Mouse (Mus musculus): ENCODE data around the gene Tmem259. TPM values are rescaled to one million over a fixed set of nuclear protein-coding genes. Genes with fewer than 3 reads are reported as not detected.
A peak's percentile ranks its signal among the peaks of the same experiment; 100 is the strongest.

The Tmem259 gene
- total RNA-seq, 1 experiment, result 127 TPM

DNA sequence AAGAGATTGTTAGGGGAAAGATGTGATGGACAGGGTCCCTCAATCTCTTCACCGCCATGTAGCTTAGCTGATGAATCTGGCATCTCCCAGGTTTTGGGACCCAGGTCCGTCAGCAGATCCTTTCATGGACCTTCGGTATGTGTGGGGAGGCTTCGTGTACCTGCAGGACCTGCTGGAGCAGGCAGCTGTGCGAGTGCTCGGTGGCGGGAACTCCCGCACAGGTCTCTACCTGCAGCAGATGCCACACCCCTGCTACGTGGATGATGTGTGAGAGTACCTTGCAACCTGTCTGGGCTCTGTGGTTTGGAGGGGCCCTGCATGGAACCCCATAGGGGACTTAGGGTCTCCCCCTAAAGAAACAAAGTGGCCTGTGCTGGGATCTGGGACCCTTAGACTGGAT lies 17.8 kb upstream of the Tmem259 start:
- no peak for TF ChIP-seq ZC3H11A (IDR thresholded peaks at IDR 0.05; ENCODE audit: borderline replicate concordance, low read depth, low read length)
- no peak for TF ChIP-seq HCFC1 (IDR thresholded peaks at IDR 0.05; ENCODE audit: borderline replicate concordance, insufficient read depth, low read length)
- no peak for TF ChIP-seq CHD2 (IDR thresholded peaks at IDR 0.05; ENCODE audit: low read depth, low read length)
- no peak for TF ChIP-seq ZNF384 (IDR thresholded peaks at IDR 0.05; ENCODE audit: low read depth, low read length)
- TF ChIP-seq MAFK (IDR thresholded peaks at IDR 0.05; ENCODE audit: insufficient read depth, low read depth, low read length), result no peak
- no peak for DNase-seq (ENCODE audit: low read depth, low spot score)
- H3K4me3 ChIP-seq (ENCODE audit: insufficient read depth in 1 of 2, low read depth in 1 of 2, low read length in 2 of 2, poor library complexity in 1 of 2, severe bottlenecking in 1 of 2), result no peak overlapping the region
- no peak overlapping the region for H3K27ac ChIP-seq (ENCODE audit: insufficient read depth, low read depth, low read length, poor library complexity, severe bottlenecking)
- H3K4me1 ChIP-seq (ENCODE audit: control insufficient read depth in 2 of 2, insufficient read depth in 2 of 2, low read length in 2 of 2, poor library complexity in 1 of 2), result peaks cover 10 to 28% of the 10 kb centered on the region in 2 experiments
- in situ Hi-C loops (cut with MboI; ENCODE audit: low sequenced_read_pairs in 2 of 2, unreplicated experiment in 2 of 2), result no loop called here
- H3K9ac ChIP-seq (ENCODE audit: insufficient read depth, low read depth, low read length, poor library complexity, severe bottlenecking), result no peak overlapping the region
- H3K36me3 ChIP-seq (ENCODE audit: control insufficient read depth, insufficient read depth, low read length, poor library complexity, severe bottlenecking), result no peaks in the 10 kb centered on the region; the same call in 1 of the 2 replicates
- no peaks in the 10 kb centered on the region for H3K9me3 ChIP-seq (ENCODE audit: control insufficient read depth, insufficient read depth, low read depth, low read length)

DNA sequence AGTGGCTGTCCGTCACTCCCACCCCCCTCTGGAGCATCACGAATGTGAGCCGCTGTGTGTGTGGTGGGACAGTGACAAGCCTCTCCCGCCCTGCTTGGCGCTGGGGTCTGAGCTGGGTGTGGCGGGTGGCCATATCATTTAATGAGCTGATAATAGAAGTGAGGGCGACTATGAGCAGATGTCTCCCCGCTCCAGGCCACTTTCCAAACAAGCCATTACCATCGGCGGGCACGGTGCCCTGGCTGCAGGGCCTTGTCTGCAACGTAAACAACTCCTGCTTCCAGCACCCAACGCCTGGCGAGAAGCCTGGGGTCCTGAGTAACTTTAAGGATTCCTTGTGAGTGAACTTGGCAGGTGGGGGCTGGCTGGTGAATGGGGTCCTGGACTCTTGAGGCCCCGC lies 13.7 kb upstream of the Tmem259 start:
- Histone ChIP-seq H3K27ac (ENCODE audit: insufficient read depth, low read depth, low read length, poor library complexity, severe bottlenecking) (no peak overlapping the region), H3K9me3 (ENCODE audit: control insufficient read depth, insufficient read depth, low read depth, low read length) (no peaks in the 10 kb centered on the region), H3K4me3 (ENCODE audit: insufficient read depth in 1 of 2, low read depth in 1 of 2, low read length in 2 of 2, poor library complexity in 1 of 2, severe bottlenecking in 1 of 2) (peak overlapping the region; percentile 79 to 94; a peak in 3 of 4 replicates), H3K36me3 (ENCODE audit: control insufficient read depth, insufficient read depth, low read length, poor library complexity, severe bottlenecking) (peaks cover 14% of the 10 kb centered on the region; the same call in 1 of the 2 replicates), H3K9ac (ENCODE audit: insufficient read depth, low read depth, low read length, poor library complexity, severe bottlenecking) (peak overlapping the region; percentile 21; the same call in 1 of the 2 replicates), H3K4me1 (ENCODE audit: control insufficient read depth in 2 of 2, insufficient read depth in 2 of 2, low read length in 2 of 2, poor library complexity in 1 of 2) (peaks cover 0 to 12% of the 10 kb centered on the region in 2 experiments; a peak in 2 of 4 replicates)
- TF ChIP-seq ZNF384 (IDR thresholded peaks at IDR 0.05; ENCODE audit: low read depth, low read length), result no peak
- TF ChIP-seq HCFC1 (IDR thresholded peaks at IDR 0.05; ENCODE audit: borderline replicate concordance, insufficient read depth, low read length), result no peak
- in situ Hi-C loops (cut with MboI; ENCODE audit: low sequenced_read_pairs in 2 of 2, unreplicated experiment in 2 of 2), result loop anchor here in 1 of 2 experiments (25.0 kb wide), 1 partner anchor 114 kb away; the partner anchor contains the start of genes Sbno2 and Stk11
- no peak for DNase-seq (ENCODE audit: low read depth, low spot score)

DNA sequence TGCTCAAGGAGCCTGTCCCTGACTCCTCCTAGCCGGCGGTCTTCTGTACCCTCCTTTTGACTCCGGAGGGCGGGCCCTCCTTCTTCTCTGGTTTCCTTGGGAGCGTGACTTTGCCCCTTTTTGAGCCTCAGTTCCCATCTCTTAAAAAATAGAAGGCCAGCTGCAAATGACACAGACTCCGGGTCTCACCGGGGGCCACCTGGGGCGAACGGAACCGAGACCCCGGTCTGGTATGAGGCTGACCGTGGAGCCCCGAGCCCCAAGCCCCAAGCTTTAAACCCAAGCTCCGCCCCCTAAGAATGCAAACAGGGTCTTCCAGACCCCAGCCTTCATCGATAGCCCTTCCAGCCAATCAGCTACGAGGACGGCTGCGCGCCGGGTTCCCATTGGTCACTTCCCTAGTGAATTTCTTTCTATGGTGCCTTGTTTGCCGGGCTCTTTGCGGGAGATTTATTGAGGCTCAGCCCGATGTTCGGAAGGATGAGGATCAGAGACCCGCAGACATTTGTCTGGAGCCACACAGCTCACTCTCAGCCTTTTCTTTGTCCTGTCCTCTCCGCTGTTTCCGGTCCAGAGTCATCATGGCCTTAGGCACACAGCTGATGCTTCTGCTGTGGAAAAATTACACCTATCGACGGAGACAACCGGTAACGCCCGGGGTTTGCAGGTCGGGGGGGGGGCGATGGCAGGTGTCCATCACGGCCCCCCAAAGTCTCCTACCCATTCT lies 13.1 kb upstream of the Tmem259 start:
- DNase-seq (ENCODE audit: low read depth, low spot score), result peak; percentile 87
- Histone ChIP-seq H3K4me1 (ENCODE audit: control insufficient read depth in 2 of 2, insufficient read depth in 2 of 2, low read length in 2 of 2, poor library complexity in 1 of 2) (peaks cover 0 to 12% of the 10 kb centered on the region in 2 experiments; a peak in 1 of 4 replicates), H3K9me3 (ENCODE audit: control insufficient read depth, insufficient read depth, low read depth, low read length) (no peaks in the 10 kb centered on the region), H3K36me3 (ENCODE audit: control insufficient read depth, insufficient read depth, low read length, poor library complexity, severe bottlenecking) (peaks cover 14% of the 10 kb centered on the region; the same call in 1 of the 2 replicates), H3K9ac (ENCODE audit: insufficient read depth, low read depth, low read length, poor library complexity, severe bottlenecking) (peak overlapping the region; percentile 73; the same call in 1 of the 2 replicates), H3K27ac (ENCODE audit: insufficient read depth, low read depth, low read length, poor library complexity, severe bottlenecking) (no peak overlapping the region), H3K4me3 (ENCODE audit: insufficient read depth in 1 of 2, low read depth in 1 of 2, low read length in 2 of 2, poor library complexity in 1 of 2, severe bottlenecking in 1 of 2) (peak overlapping the region; percentile 79 to 94)
- TF ChIP-seq MAFK (IDR thresholded peaks at IDR 0.05; ENCODE audit: insufficient read depth, low read depth, low read length) (no peak), HCFC1 (IDR thresholded peaks at IDR 0.05; ENCODE audit: borderline replicate concordance, insufficient read depth, low read length) (no peak), CHD2 (IDR thresholded peaks at IDR 0.05; ENCODE audit: low read depth, low read length) (peak; percentile 56; the same call in 1 of the 2 replicates), ZNF384 (IDR thresholded peaks at IDR 0.05; ENCODE audit: low read depth, low read length) (no peak), ZC3H11A (IDR thresholded peaks at IDR 0.05; ENCODE audit: borderline replicate concordance, low read depth, low read length) (no peak)
- in situ Hi-C loops (cut with MboI; ENCODE audit: low sequenced_read_pairs in 2 of 2, unreplicated experiment in 2 of 2), result loop anchor here in 1 of 2 experiments (25.0 kb wide), 1 partner anchor 115 kb away; the partner anchor contains the start of genes Sbno2 and Stk11

DNA sequence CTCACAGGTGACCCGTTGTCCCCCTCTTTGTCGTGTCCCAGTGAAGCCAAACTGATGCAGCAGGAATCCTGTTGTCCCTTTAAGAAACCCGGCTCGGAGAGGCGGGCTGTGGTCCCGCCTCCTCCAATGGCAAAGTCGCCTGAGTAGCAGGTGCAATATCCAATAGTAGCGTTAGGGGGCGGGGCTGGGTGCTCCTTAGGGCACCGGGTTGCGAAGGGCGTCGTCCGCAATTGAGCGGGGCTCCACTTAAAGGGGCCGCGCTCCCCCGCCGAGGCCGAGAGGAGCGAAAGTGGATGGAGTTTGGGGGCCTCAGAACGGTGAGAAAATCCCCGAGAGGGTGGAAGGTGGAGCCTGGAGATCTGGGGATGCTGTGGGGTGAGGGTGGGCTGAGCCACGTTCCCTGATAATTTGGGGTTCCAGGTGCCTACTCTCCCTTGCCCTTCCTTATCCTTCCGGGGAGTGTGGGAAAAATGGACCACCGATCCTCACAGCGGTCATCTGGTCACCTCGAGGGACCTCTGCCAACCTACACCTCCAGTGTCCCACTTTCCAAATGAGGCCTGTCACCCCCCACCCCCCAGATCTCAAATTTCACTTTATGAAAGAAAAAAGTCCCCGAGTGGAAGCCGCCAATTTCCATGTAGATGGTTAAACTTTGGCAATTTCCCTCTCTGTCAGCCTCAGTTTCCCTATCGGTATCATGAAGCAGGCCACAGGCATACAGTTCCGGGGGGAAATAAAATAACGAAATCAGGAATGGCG lies 12.3 kb upstream of the Tmem259 start, which contains the start of gene Abca7:
Abca7 (plus strand) TSS at position 223 of the 762 bp plus-strand sequence.
- H3K36me3 ChIP-seq (ENCODE audit: control insufficient read depth, insufficient read depth, low read length, poor library complexity, severe bottlenecking), result peaks cover 14% of the 10 kb centered on the region; the same call in 1 of the 2 replicates
- no peak for TF ChIP-seq HCFC1 (IDR thresholded peaks at IDR 0.05; ENCODE audit: borderline replicate concordance, insufficient read depth, low read length)
- no peak for TF ChIP-seq ZNF384 (IDR thresholded peaks at IDR 0.05; ENCODE audit: low read depth, low read length)
- no peak for TF ChIP-seq ZC3H11A (IDR thresholded peaks at IDR 0.05; ENCODE audit: borderline replicate concordance, low read depth, low read length)
- TF ChIP-seq MAFK (IDR thresholded peaks at IDR 0.05; ENCODE audit: insufficient read depth, low read depth, low read length), result no peak
- peak; percentile 75 for TF ChIP-seq CHD2 (IDR thresholded peaks at IDR 0.05; ENCODE audit: low read depth, low read length)
- no peak within 1 kb of the TSS for H3K27ac ChIP-seq (ENCODE audit: insufficient read depth, low read depth, low read length, poor library complexity, severe bottlenecking)
- H3K4me3 ChIP-seq (ENCODE audit: insufficient read depth in 1 of 2, low read depth in 1 of 2, low read length in 2 of 2, poor library complexity in 1 of 2, severe bottlenecking in 1 of 2), result peak within 1 kb of the TSS; percentile 79 to 94
- peaks cover 0 to 10% of the 10 kb centered on the region in 2 experiments; a peak in 1 of 4 replicates for H3K4me1 ChIP-seq (ENCODE audit: control insufficient read depth in 2 of 2, insufficient read depth in 2 of 2, low read length in 2 of 2, poor library complexity in 1 of 2)
- peak within 1 kb of the TSS; percentile 73 for H3K9ac ChIP-seq (ENCODE audit: insufficient read depth, low read depth, low read length, poor library complexity, severe bottlenecking)
- DNase-seq (ENCODE audit: low read depth, low spot score), result peak; percentile 97
- in situ Hi-C loops (cut with MboI; ENCODE audit: low sequenced_read_pairs in 2 of 2, unreplicated experiment in 2 of 2), result loop anchor here in 1 of 2 experiments (25.0 kb wide), 1 partner anchor 116 kb away; the partner anchor contains the start of genes Sbno2 and Stk11
- no peaks in the 10 kb centered on the region for H3K9me3 ChIP-seq (ENCODE audit: control insufficient read depth, insufficient read depth, low read depth, low read length)

Measured in ES-E14 (cell line).